Mouse (Mus musculus): ENCODE measurements around the gene Trpc2. TPM values are rescaled to one million over a fixed set of nuclear protein-coding genes. Genes with fewer than 3 reads are reported as not detected.

Trpc2 gene
- polyA plus RNA-seq, 1 experiment from 2014 or later: not detected

DNA sequence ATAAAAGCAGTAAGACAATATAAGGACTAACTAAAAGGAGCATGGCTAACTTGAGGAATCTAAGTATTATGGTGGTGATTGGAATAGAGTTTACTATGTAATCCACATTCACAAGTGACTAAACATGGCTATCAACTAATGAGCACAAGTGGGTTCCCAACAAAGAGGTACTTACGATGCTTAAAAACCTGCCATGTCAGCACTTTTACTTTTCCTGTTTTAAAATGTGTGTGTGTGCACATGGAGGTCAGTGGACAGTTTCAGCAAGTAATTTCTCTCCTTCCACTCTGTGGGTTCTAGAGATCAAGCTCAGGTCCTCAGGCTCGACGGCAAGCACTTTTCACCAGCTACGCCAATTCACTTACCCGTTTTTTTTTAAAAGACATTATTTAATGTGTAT, 55.0 kb downstream of the Trpc2 start:
- Histone ChIP-seq H3K9ac (ENCODE audit: low read length) (no peak overlapping the region), H3K27ac (ENCODE audit: low read depth) (no peak overlapping the region), H3K9me3 (ENCODE audit: control insufficient read depth, low read length) (no peaks in the 10 kb centered on the region), H3K4me2 (ENCODE audit: low read length) (no peak overlapping the region), H3K4me3 (ENCODE audit: low read depth, low read length) (no peak overlapping the region), H3K27me3 (replicated peaks; ENCODE audit: control insufficient read depth, insufficient read depth, low read length) (no peaks in the 10 kb centered on the region), H3K36me3 (ENCODE audit: control insufficient read depth, insufficient read depth, low read length) (peaks cover 92% of the 10 kb centered on the region), H3K4me1 (replicated peaks; ENCODE audit: control insufficient read depth, insufficient read depth, low read length) (no peaks in the 10 kb centered on the region)
- WGBS: 96% methylated on average over 5 of the region's 5 CpGs
- ATAC-seq (replicated peaks; ENCODE audit: low FRiP score, low TSS enrichment, low read depth): no peak
- peak; percentile 42 for DNase-seq (ENCODE audit: low spot score)

Other genes starting within 250 kb of the Trpc2 start
- 24.8 and 27.2 TPM in 2 replicates for gene Inppl1, start 244.9 kb upstream of the Trpc2 start, polyA plus RNA-seq (2014; fragmentation: Nextera tagmentation; extraction: Ambion mirVana)
- gene Folr2, start 225.9 kb upstream of the Trpc2 start, polyA plus RNA-seq (2014; fragmentation: Nextera tagmentation; extraction: Ambion mirVana): 2.1 and 2.5 TPM in 2 replicates
- 71.3 and 76.3 TPM in 2 replicates for gene Anapc15, start 219.4 kb upstream of the Trpc2 start, polyA plus RNA-seq (2014; fragmentation: Nextera tagmentation; extraction: Ambion mirVana)
- 76.1 and 79.2 TPM in 2 replicates for gene Folr1, start 212.3 kb upstream of the Trpc2 start, polyA plus RNA-seq (2014; fragmentation: Nextera tagmentation; extraction: Ambion mirVana)
- gene Lamtor1, start 177.2 kb upstream of the Trpc2 start, polyA plus RNA-seq (2014; fragmentation: Nextera tagmentation; extraction: Ambion mirVana): 153 and 167 TPM in 2 replicates
- gene Tomt, start 176.8 kb upstream of the Trpc2 start, polyA plus RNA-seq (2014; fragmentation: Nextera tagmentation; extraction: Ambion mirVana): 0.44 and 0.97 TPM in 2 replicates
- 6.8 and 10.1 TPM in 2 replicates for gene Lrrc51, start 149.2 kb upstream of the Trpc2 start, polyA plus RNA-seq (2014; fragmentation: Nextera tagmentation; extraction: Ambion mirVana)
- gene Numa1, start 149.0 kb upstream of the Trpc2 start, polyA plus RNA-seq (2014; fragmentation: Nextera tagmentation; extraction: Ambion mirVana): 99.6 and 101 TPM in 2 replicates
- 2.7 and 2.8 TPM in 2 replicates for gene Il18bp, start 64.4 kb upstream of the Trpc2 start, polyA plus RNA-seq (2014; fragmentation: Nextera tagmentation; extraction: Ambion mirVana)
- gene Rnf121, start 17.6 kb upstream of the Trpc2 start, polyA plus RNA-seq (2014; fragmentation: Nextera tagmentation; extraction: Ambion mirVana): 29.3 and 31.7 TPM in 2 replicates
- gene Xndc1, start 17.6 kb upstream of the Trpc2 start, polyA plus RNA-seq (2014; fragmentation: Nextera tagmentation; extraction: Ambion mirVana): 22.7 and 25.8 TPM in 2 replicates
- 1.1 and 1.5 TPM in 2 replicates for gene Xntrpc, start 17.4 kb upstream of the Trpc2 start, polyA plus RNA-seq (2014; fragmentation: Nextera tagmentation; extraction: Ambion mirVana)
- 0.49 and 0.90 TPM in 2 replicates for gene Art1, start 18.6 kb downstream of the Trpc2 start, polyA plus RNA-seq (2014; fragmentation: Nextera tagmentation; extraction: Ambion mirVana)
- 0.46 and 0.67 TPM in 2 replicates for gene Art5, start 26.4 kb downstream of the Trpc2 start, polyA plus RNA-seq (2014; fragmentation: Nextera tagmentation; extraction: Ambion mirVana)
- not detected in 2 replicates for gene Chrna10, start 33.7 kb downstream of the Trpc2 start, polyA plus RNA-seq (2014; fragmentation: Nextera tagmentation; extraction: Ambion mirVana)
- gene Nup98, start 127.1 kb downstream of the Trpc2 start, polyA plus RNA-seq (2014; fragmentation: Nextera tagmentation; extraction: Ambion mirVana): 46.6 and 52.1 TPM in 2 replicates
- 88.9 and 92.6 TPM in 2 replicates for gene Pgap2, start 127.1 kb downstream of the Trpc2 start, polyA plus RNA-seq (2014; fragmentation: Nextera tagmentation; extraction: Ambion mirVana)
- 63.7 and 65.0 TPM in 2 replicates for gene Rhog, start 172.9 kb downstream of the Trpc2 start, polyA plus RNA-seq (2014; fragmentation: Nextera tagmentation; extraction: Ambion mirVana)
- gene Stim1, start 184.7 kb downstream of the Trpc2 start, polyA plus RNA-seq (2014; fragmentation: Nextera tagmentation; extraction: Ambion mirVana): 22.4 and 23.6 TPM in 2 replicates

All from intestine, embryonic 14.5 days (tissue).